Mouse (Mus musculus): ENCODE data around the gene Gm48552. TPM values are rescaled to one million over a fixed set of nuclear protein-coding genes. Genes with fewer than 3 reads are reported as not detected.

Gene Gm48552
- polyA plus RNA-seq, 1 experiment from 2014 or later = 2.0 TPM

DNA sequence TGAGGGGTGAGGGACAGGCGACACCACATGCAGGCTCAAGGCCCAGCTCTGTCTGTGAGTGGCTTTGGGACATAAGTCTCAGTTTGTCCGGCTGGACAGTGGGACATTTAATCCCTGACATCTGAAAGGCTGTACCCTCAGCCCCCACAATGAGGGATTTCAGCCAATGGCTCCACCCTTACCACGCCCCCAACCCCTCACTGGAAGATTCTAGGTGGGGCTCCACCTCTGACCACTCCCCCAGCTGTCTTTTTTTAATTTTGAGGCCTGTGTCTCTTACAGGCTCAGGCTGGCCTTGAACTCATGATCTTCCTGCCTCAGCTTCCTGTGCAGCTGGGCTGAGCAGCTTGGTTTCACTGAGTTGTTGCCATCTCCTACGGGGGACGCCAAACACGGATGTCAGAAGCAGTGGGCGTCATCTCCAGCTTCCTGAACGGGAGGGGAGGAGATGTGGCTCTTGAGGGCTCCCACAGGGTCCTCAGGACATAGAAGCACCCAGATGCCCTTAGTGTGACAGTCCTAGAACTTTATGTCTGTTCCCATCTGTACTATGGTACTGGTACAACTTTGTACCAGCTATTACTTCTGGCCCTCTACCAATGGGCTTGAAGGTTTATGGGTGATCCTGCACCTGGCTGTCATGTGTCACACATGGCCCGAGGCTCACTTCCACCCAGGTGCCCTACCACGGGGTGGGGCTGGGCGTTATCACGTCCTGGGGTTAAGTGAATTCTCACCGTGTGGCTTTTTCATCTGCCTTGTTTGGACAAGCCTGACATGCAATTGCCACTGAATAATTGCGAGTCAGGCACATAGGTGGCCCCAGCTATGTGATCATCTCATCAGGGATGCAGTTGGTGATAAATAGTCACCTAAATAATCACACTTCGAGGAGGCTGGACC lies 45.8 kb downstream of the Gm48552 start:
- no peak overlapping the region for H3K4me2 ChIP-seq (ENCODE audit: low read depth, low read length)
- WGBS = 62% methylated on average over 15 of the region's 15 CpGs
- H3K9me3 ChIP-seq (ENCODE audit: control insufficient read depth, low read length) = no peaks in the 10 kb centered on the region
- H3K4me1 ChIP-seq (ENCODE audit: control insufficient read depth, insufficient read depth, low read length) = peaks cover 12% of the 10 kb centered on the region; the same call in 1 of the 2 replicates
- 0 out of 2 replicates have a peak overlapping the region, but pooled peaks have one; percentile 22 for H3K27ac ChIP-seq (ENCODE audit: low read depth, low read length)
- H3K36me3 ChIP-seq (ENCODE audit: control insufficient read depth, insufficient read depth, low read length) = no peaks in the 10 kb centered on the region
- H3K4me3 ChIP-seq (ENCODE audit: low read depth, low read length) = no peak overlapping the region
- H3K27me3 ChIP-seq (ENCODE audit: control insufficient read depth, insufficient read depth, low read length) = no peaks in the 10 kb centered on the region
- ATAC-seq (ENCODE audit: low read depth) = no peak
- no peak overlapping the region for H3K9ac ChIP-seq (replicated peaks; ENCODE audit: low read depth, low read length)

GRCm38 (mm10) chr10:81435436-81435835 lies 46.6 kb downstream of the Gm48552 start:
- Histone ChIP-seq H3K27me3 (ENCODE audit: control insufficient read depth, insufficient read depth, low read length) (no peaks in the 10 kb centered on the region), H3K4me3 (ENCODE audit: low read depth, low read length) (no peak overlapping the region), H3K9ac (replicated peaks; ENCODE audit: low read depth, low read length) (no peak overlapping the region), H3K27ac (ENCODE audit: low read depth, low read length) (0 out of 2 replicates have a peak overlapping the region, but pooled peaks have one; percentile 22), H3K4me2 (ENCODE audit: low read depth, low read length) (no peak overlapping the region), H3K4me1 (ENCODE audit: control insufficient read depth, insufficient read depth, low read length) (peaks cover 12% of the 10 kb centered on the region; the same call in 1 of the 2 replicates), H3K9me3 (ENCODE audit: control insufficient read depth, low read length) (no peaks in the 10 kb centered on the region), H3K36me3 (ENCODE audit: control insufficient read depth, insufficient read depth, low read length) (no peaks in the 10 kb centered on the region)
- no peak for ATAC-seq (ENCODE audit: low read depth)
- WGBS = 67% methylated on average over 3 of the region's 3 CpGs

Small RNA genes lying within 50 kb of the gene (microRNA-seq; reads per million reads assigned to microRNA genes)
- 0.85 reads per million for gene Mir1191b
- not detected for gene Mir6913

Other genes starting within 250 kb of the Gm48552 start
- gene Pias4, start 221.1 kb upstream of the Gm48552 start, polyA plus RNA-seq (2014; fragmentation: Nextera tagmentation; extraction: Ambion mirVana) = 48.4 and 51.4 TPM in 2 replicates
- gene Eef2, start 212.4 kb upstream of the Gm48552 start, polyA plus RNA-seq (2014; fragmentation: Nextera tagmentation; extraction: Ambion mirVana) = 373 and 452 TPM in 2 replicates
- gene Dapk3, start 206.0 kb upstream of the Gm48552 start, polyA plus RNA-seq (2014; fragmentation: Nextera tagmentation; extraction: Ambion mirVana) = 64.5 and 67.3 TPM in 2 replicates
- not detected in 2 replicates for gene 4930442H23Rik, start 205.2 kb upstream of the Gm48552 start, polyA plus RNA-seq (2014; fragmentation: Nextera tagmentation; extraction: Ambion mirVana)
- not detected in 2 replicates for gene Nmrk2, start 187.0 kb upstream of the Gm48552 start, polyA plus RNA-seq (2014; fragmentation: Nextera tagmentation; extraction: Ambion mirVana)
- gene Atcay, start 158.2 kb upstream of the Gm48552 start, polyA plus RNA-seq (2014; fragmentation: Nextera tagmentation; extraction: Ambion mirVana) = 73.9 and 84.8 TPM in 2 replicates
- 21.1 and 25.1 TPM in 2 replicates for gene Zfr2, start 155.8 kb upstream of the Gm48552 start, polyA plus RNA-seq (2014; fragmentation: Nextera tagmentation; extraction: Ambion mirVana)
- gene Matk, start 136.1 kb upstream of the Gm48552 start, polyA plus RNA-seq (2014; fragmentation: Nextera tagmentation; extraction: Ambion mirVana) = 21.8 and 37.6 TPM in 2 replicates
- 130 and 136 TPM in 2 replicates for gene Mrpl54, start 122.1 kb upstream of the Gm48552 start, polyA plus RNA-seq (2014; fragmentation: Nextera tagmentation; extraction: Ambion mirVana)
- 26.1 and 27.8 TPM in 2 replicates for gene Apba3, start 122.0 kb upstream of the Gm48552 start, polyA plus RNA-seq (2014; fragmentation: Nextera tagmentation; extraction: Ambion mirVana)
- gene Tjp3, start 97.4 kb upstream of the Gm48552 start, polyA plus RNA-seq (2014; fragmentation: Nextera tagmentation; extraction: Ambion mirVana) = 2.6 and 4.4 TPM in 2 replicates
- 133 and 140 TPM in 2 replicates for gene Pip5k1c, start 96.0 kb upstream of the Gm48552 start, polyA plus RNA-seq (2014; fragmentation: Nextera tagmentation; extraction: Ambion mirVana)
- 14.3 and 18.7 TPM in 2 replicates for gene Cactin, start 67.9 kb upstream of the Gm48552 start, polyA plus RNA-seq (2014; fragmentation: Nextera tagmentation; extraction: Ambion mirVana)
- 1.9 and 4.6 TPM in 2 replicates for gene Tbxa2r, start 60.3 kb upstream of the Gm48552 start, polyA plus RNA-seq (2014; fragmentation: Nextera tagmentation; extraction: Ambion mirVana)
- 0.05 and 0.08 TPM in 2 replicates for gene Gipc3, start 45.7 kb upstream of the Gm48552 start, polyA plus RNA-seq (2014; fragmentation: Nextera tagmentation; extraction: Ambion mirVana)
- 29.9 and 38.0 TPM in 2 replicates for gene Hmg20b, start 38.5 kb upstream of the Gm48552 start, polyA plus RNA-seq (2014; fragmentation: Nextera tagmentation; extraction: Ambion mirVana)
- gene Mfsd12, start 31.5 kb upstream of the Gm48552 start, polyA plus RNA-seq (2014; fragmentation: Nextera tagmentation; extraction: Ambion mirVana) = 8.4 and 8.7 TPM in 2 replicates
- gene 4930404N11Rik, start 23.2 kb upstream of the Gm48552 start, polyA plus RNA-seq (2014; fragmentation: Nextera tagmentation; extraction: Ambion mirVana) = 0.39 and 0.42 TPM in 2 replicates
- gene Fzr1, start 10.5 kb upstream of the Gm48552 start, polyA plus RNA-seq (2014; fragmentation: Nextera tagmentation; extraction: Ambion mirVana) = 114 and 125 TPM in 2 replicates
- 61.0 and 68.0 TPM in 2 replicates for gene Dohh, start 4.6 kb upstream of the Gm48552 start, polyA plus RNA-seq (2014; fragmentation: Nextera tagmentation; extraction: Ambion mirVana)
- gene Gm48551, start 4.5 kb upstream of the Gm48552 start, polyA plus RNA-seq (2014; fragmentation: Nextera tagmentation; extraction: Ambion mirVana) = 4.3 and 6.3 TPM in 2 replicates
- gene Smim24, start 4.0 kb downstream of the Gm48552 start, polyA plus RNA-seq (2014; fragmentation: Nextera tagmentation; extraction: Ambion mirVana) = 1.3 and 2.0 TPM in 2 replicates
- gene Nfic, start 66.6 kb downstream of the Gm48552 start, polyA plus RNA-seq (2014; fragmentation: Nextera tagmentation; extraction: Ambion mirVana) = 21.9 and 25.0 TPM in 2 replicates
- 50.6 and 64.4 TPM in 2 replicates for gene Celf5, start 93.7 kb downstream of the Gm48552 start, polyA plus RNA-seq (2014; fragmentation: Nextera tagmentation; extraction: Ambion mirVana)
- gene Ncln, start 107.4 kb downstream of the Gm48552 start, polyA plus RNA-seq (2014; fragmentation: Nextera tagmentation; extraction: Ambion mirVana) = 62.6 and 62.7 TPM in 2 replicates
- gene S1pr4, start 111.1 kb downstream of the Gm48552 start, polyA plus RNA-seq (2014; fragmentation: Nextera tagmentation; extraction: Ambion mirVana) = 0.29 and 0.79 TPM in 2 replicates
- 0.40 and 1.9 TPM in 2 replicates for gene Gna15, start 135.2 kb downstream of the Gm48552 start, polyA plus RNA-seq (2014; fragmentation: Nextera tagmentation; extraction: Ambion mirVana)
- gene Gna11, start 156.2 kb downstream of the Gm48552 start, polyA plus RNA-seq (2014; fragmentation: Nextera tagmentation; extraction: Ambion mirVana) = 81.1 and 89.8 TPM in 2 replicates
- gene Aes, start 170.5 kb downstream of the Gm48552 start, polyA plus RNA-seq (2014; fragmentation: Nextera tagmentation; extraction: Ambion mirVana) = 347 and 599 TPM in 2 replicates
- 32.4 and 37.3 TPM in 2 replicates for gene Tle2, start 185.6 kb downstream of the Gm48552 start, polyA plus RNA-seq (2014; fragmentation: Nextera tagmentation; extraction: Ambion mirVana)
- 5.0 and 6.6 TPM in 2 replicates for gene Tle6, start 212.1 kb downstream of the Gm48552 start, polyA plus RNA-seq (2014; fragmentation: Nextera tagmentation; extraction: Ambion mirVana)
- gene BC025920, start 217.3 kb downstream of the Gm48552 start, polyA plus RNA-seq (2014; fragmentation: Nextera tagmentation; extraction: Ambion mirVana) = 1.0 and 1.9 TPM in 2 replicates
- 48.9 and 53.6 TPM in 2 replicates for gene Sirt6, start 238.8 kb downstream of the Gm48552 start, polyA plus RNA-seq (2014; fragmentation: Nextera tagmentation; extraction: Ambion mirVana)
- gene Ankrd24, start 239.5 kb downstream of the Gm48552 start, polyA plus RNA-seq (2014; fragmentation: Nextera tagmentation; extraction: Ambion mirVana) = 10.1 and 16.1 TPM in 2 replicates

All from neural tube, embryonic 14.5 days (tissue).